Mouse (Mus musculus): ENCODE data around the gene Plpp3. TPM values are rescaled to one million over a fixed set of nuclear protein-coding genes. Genes with fewer than 3 reads are reported as not detected.

Plpp3 gene
- total RNA-seq, 2 experiments from 2014 or later, result 0.08 to 0.84 TPM

DNA sequence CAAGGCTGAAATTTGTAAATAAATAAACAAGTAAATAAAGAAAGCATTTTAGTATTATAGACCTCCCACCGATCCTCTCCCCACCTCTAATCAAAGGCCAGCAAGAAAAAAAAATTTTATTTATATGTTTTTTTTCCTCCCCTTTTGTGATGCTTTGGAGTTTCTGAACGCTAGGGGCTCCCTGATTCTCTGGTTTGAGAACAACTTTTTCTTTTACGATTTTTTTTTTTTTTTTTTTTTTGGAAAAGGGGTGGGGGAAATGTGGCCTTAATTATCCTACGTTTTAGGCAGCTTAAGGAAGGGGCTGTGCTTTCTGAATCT lies 232 bp upstream of the Plpp3 start:
- ATAC-seq (replicated peaks; ENCODE audit: low FRiP score, poor library complexity, severe bottlenecking), result no peak

DNA sequence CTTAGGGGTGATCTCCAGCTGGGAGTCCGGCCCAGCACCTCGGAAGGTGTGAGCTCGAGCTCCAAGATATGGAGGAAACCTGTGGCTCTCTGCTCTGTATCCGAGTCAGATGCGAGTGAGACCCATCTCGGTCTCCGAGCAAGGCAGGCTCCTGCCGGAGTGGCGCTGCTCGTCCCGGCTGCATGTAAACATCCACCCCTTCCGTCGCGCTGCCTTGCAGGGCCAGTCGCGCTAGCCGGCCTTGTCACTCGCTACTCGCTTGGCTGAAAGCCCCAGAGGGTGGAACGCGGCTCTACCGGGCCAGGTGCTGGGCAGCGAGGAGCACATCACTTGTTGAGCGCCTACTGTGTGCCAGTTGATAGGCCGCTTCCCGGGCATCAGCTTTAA lies 1.0 kb downstream of the Plpp3 start:
- ATAC-seq (replicated peaks; ENCODE audit: low FRiP score, poor library complexity, severe bottlenecking), result no peak

DNA sequence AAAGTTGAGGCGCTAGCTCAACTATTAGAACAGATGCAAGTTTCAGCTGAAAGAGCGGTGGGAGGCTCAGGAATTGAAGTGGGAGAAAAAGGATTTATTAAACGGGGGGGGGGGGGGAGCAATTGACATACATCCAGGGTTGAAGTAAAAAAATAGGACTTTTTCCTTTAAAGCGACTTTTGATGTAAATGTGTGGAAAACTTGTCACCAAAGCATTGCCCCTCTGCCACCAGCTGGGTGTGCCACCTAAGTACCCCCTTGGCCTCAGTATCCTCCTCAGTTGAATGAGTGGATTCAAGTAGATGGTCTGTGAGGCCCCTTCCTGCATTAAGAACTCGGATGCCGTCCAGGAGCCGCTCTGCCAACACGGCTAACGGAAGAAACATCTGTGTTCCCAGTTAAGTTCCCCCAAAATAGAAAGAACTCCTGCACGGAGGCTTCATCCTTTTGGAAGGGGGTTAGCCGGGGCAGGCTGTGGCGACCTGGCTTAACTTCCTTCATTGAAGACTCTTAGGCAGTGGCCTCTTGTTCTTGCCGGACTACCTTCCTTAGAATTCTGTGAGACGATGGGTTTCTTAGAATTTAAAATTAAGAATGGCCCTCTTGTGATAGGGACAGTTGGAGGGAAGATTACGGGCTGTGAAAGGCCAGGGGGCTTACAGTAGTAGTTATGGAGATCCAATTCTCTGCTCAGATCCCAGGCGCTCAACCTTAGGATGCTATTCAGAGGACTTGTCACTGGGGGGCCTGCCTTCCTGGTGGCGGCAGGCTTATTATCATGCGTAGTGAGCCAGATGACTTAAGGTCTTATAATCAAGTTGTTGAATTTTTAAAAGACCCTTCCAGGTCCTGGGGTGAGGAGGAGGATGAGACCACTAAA lies 1.7 kb downstream of the Plpp3 start:
- ATAC-seq (replicated peaks; ENCODE audit: low FRiP score, poor library complexity, severe bottlenecking), result no peak

DNA sequence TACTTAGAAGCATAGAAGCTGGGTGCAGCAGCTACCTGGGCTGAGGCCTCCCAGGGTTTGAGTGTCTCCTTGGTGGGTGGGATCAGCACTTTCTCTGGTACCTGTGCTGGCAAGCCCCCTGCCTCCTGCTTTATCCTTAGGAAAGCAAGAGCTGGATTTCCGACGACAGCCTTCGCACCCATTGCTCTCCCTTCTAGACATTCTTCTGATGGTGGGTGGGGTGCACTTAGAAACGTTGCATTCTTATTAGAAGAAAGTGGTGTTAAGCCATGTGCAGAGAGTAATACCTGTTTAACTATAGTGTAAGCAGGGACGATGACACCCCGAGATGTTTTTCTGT lies 2.4 kb downstream of the Plpp3 start:
- no peak for ATAC-seq (replicated peaks; ENCODE audit: low FRiP score, poor library complexity, severe bottlenecking)

DNA sequence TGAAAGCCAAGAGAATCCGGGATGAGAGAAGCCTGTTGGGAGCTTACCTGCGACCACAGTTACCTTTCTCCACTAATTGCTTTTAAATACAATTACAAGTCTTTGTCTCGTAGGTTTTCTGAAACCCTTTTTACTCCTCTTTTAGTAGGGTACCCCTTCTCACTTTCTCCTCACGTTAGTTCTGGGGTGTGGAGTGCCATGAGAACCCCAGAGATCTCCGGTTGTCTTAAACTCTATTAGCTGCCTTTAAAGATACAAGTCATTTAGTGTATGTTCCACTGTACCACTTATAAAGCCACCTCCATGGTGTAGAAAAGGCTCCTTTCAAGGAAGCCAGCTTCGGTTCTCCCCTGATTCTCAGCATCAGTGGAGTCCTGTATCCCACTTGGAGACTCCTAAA lies 3.3 kb downstream of the Plpp3 start:
- ATAC-seq (replicated peaks; ENCODE audit: low FRiP score, poor library complexity, severe bottlenecking), result no peak

DNA sequence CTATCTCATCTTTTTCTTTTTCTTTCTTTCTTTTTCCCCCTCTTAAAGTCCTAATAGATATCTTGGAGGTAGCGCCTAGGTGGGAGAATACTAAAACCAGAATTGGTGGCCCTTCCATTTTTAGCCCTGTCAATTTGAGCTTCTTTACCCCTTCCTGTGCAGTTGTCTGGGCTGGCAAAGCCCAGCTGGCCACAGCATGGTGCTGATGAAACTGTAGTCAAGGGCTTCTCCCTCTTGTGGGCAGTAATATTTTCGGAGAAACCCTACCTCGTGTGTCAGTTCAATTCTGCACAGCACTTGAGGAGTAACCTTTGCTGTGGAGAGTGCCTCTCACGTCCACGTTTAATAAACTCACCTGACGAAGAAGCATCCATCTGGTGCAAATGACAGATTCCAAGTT lies 4.9 kb downstream of the Plpp3 start:
- no peak for ATAC-seq (replicated peaks; ENCODE audit: low FRiP score, poor library complexity, severe bottlenecking)

DNA sequence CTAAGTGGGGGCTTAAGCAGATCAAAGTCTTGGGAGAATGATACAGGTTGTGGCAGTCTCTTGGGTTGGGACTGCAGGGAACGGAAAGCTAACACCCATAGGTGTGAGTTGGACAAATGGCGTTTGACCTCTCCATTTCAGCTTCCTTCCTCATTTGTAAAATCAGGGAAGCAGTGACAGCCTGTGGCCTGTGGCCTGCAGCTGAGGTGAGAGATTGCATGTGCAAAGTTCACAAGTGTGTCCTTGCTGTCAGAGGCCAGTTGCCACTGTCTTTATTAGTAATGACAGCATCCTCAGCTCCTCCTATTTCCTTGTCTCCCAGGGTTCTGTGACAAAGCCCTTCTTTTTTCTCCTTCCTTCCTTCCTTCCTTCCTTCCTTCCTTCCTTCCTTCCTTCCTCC lies 5.5 kb downstream of the Plpp3 start:
- no peak for ATAC-seq (replicated peaks; ENCODE audit: low FRiP score, poor library complexity, severe bottlenecking)

DNA sequence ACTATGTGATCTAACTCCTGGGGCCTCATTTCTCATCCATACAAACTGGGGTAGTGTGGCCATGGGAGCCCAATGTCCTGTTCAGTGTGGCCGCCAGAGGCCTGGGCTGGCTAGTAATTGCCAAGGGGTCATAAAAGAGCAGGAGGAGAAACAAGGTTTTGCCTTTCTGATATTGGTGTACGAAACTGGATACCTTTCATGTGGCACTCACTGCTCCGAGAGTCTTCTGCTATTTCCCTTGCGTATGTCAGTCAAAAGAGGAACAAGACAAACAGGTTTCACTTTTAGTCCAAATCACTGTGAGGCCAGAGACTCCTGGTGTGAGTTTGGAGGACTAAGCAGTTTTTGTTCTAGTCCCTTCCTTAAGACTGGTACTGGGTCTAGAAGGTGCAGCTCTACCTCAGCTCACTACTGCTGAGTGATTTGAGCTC lies 6.8 kb downstream of the Plpp3 start:
- no peak for ATAC-seq (replicated peaks; ENCODE audit: low FRiP score, poor library complexity, severe bottlenecking)

DNA sequence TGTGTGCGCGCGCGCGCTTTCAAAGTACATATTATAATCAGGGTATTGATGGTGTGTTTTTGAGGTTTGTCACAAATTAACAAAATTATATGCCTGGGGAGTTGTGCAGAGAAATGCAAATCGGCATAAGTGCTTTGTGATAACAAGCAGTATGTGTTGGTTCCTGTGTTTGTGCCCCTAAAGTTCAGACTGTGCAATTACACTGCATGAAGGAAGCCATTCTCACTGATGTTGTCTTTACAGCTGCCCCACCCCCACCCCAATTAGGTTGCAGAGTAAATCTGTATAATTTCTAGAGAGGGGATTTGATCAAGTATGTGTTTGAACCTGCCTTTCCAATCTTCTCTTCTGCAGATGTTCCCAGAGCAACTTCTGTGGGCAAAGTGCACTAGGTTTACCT lies 7.8 kb downstream of the Plpp3 start:
- no peak for ATAC-seq (replicated peaks; ENCODE audit: low FRiP score, poor library complexity, severe bottlenecking)

DNA sequence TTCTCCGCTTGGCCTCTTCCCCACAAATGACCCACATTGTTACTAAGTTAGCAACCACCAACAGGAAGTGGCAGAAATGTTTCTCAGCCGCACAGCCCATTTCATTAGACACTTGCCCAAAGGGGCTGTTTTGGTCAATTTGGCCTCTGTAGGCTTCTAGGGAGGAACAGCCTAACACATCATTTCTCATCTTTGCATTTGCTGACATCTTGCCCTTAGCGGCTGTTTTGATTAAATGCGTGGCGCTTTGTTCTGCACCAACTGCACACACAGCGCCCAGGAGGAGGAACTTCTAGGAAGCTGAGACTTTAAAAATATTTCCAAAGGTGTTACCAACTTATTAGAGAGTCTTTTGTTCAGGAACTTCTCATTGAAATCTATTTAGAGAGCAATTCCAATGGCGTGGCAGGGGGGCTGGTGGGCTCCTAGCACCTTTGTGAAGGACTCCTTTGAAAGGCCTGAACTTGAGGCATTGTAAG lies 12.0 kb downstream of the Plpp3 start:
- no peak for ATAC-seq (replicated peaks; ENCODE audit: low FRiP score, poor library complexity, severe bottlenecking)

DNA sequence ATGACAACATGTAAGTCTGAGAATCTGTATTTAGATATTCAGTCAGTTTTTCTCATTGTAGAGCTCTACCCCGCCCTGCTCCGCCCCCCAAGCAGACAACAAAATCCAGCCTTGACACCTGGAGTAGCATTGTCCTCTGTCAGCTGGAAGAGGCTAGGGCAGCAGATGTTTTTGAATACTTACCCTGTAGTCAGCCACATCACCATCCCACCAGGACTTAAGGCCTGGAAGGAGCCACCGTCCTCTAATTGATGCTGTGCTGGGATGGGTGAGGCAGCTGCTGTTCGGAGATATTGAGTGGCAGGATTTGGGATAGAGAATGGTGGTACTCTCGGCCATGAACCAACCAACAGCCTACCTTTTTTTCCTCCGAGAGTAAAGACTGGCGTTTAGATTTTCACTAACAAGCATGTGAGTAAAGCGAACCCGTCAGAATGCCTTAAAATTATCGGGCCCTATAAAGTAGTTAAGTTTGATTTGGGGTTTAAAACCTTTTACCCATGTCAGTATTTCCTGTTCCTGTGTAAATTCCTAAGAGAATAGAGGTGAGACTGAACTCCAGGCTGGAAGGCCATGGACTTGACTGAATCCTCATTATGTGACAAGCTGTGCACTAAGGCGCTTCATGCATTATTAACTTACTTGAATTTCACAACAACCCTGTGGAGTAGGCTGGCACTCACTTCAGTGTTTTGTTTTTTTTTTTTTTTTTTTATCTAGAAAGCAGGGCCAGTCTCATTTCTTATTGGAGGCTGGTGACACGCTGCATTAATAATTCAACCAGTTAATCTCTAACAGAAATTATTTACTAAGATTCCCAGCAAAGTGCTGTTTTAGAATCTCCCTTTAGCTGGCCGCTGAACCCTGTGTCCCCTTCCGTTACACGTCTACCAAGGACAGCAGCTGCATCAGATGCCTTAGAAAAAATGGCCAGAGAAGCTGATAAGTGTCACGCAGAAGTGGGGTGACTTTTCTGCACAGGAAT lies 13.0 kb downstream of the Plpp3 start:
- ATAC-seq (replicated peaks; ENCODE audit: low FRiP score, poor library complexity, severe bottlenecking), result no peak

DNA sequence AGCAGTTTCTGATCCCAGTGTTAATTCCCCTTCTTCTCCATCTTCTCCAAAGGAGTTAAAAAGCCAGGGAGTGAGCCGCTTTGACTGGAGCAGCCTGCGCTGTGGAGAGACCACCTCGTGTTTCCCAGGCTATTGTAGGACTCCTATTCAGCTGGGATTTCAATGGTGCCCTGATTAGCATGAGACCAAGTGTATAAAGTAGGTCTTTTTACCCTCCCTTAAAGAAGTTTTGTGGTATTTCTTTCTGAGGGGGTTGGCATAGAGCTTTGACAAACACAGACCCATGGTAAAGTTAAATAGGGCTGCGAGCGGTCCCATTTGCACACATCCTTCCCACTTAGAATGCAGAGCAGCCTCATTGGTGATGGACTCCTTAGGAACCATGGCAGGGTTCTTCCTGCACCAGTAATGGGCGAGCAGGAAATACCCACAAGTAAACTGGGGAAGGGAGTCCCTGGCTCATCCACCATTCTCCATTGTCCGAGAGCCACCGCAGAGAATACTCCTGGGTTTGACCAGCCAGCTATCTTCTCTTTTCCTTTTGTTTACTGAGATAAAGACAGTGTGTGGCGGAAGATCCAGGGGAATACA lies 13.8 kb downstream of the Plpp3 start:
- no peak for ATAC-seq (replicated peaks; ENCODE audit: low FRiP score, poor library complexity, severe bottlenecking)

DNA sequence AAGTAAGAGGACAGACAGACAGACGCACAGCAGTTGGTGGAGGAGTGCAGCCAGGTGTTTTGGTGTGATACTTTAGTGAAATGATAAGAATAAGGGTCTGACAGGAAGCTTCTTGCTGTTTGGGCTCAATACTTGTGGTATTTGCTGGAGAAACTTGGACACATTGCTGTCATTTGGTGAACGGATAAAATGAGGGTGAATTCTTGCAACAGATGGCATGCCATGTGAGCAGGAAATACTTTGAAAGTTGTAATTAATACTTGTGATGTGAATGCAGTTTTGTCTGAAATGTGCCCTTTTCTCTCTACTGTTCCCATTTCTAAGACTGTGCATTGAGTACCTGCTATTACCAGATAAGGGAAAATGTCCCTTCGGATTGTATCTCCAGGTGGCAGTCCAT lies 14.3 kb downstream of the Plpp3 start:
- no peak for ATAC-seq (replicated peaks; ENCODE audit: low FRiP score, poor library complexity, severe bottlenecking)

DNA sequence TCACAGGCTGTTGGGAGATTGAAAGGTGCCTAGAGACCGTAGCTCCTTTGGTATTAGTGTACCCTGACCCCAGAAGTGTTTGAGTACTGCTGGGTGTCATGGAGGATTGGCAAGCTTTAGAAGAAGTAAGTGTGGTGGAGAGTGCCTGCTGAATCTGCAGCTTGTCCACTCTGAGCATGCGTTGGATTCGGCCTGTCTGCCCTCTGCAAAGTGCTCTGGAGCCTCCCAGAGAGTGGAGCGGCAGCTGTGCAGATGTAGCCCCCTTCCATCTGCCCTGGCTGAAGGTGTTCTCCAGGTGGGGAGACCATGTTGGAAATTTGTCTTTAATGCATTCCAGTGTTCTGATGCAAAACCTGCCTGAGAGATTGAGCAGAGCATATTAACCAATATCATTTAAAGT lies 17.6 kb downstream of the Plpp3 start:
- no peak for ATAC-seq (replicated peaks; ENCODE audit: low FRiP score, poor library complexity, severe bottlenecking)

DNA sequence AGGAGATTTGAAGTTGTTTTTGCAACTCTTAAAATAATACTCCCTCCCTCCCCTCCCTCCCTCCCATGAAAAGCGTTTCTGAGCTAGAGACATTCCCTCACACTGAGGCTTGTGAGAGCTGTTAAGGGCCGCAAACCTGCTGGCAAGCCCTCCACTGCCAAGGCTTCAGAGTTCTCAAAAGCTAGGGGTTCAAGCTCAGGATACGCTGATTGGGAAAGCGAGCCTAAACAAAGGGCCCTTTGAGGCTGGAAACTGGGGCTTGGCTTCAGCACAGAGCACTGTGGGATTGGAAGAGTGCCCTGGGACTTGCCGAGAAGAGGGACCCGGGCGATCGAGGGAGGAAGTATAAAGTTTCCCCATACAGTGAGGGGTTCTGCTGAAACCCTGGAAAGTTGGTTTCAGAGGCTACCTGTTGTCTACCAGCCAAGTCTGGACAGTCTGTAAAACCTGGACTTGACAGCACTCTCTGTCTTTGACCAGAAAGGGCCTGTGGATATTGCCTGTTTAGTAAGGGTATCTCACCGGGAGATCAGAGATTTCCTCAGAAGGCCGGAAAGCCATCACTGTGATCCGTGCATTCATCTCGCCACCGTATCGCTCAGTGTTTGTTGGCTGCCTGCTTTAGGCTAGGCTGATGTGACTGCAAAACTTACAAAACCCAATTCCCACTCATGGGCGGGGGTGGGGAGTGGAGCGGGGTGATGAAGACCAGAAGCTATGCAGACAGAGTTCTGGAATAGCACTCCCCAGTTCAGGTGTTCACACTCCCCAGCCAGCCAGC lies 18.3 kb downstream of the Plpp3 start:
- ATAC-seq (replicated peaks; ENCODE audit: low FRiP score, poor library complexity, severe bottlenecking), result no peak

DNA sequence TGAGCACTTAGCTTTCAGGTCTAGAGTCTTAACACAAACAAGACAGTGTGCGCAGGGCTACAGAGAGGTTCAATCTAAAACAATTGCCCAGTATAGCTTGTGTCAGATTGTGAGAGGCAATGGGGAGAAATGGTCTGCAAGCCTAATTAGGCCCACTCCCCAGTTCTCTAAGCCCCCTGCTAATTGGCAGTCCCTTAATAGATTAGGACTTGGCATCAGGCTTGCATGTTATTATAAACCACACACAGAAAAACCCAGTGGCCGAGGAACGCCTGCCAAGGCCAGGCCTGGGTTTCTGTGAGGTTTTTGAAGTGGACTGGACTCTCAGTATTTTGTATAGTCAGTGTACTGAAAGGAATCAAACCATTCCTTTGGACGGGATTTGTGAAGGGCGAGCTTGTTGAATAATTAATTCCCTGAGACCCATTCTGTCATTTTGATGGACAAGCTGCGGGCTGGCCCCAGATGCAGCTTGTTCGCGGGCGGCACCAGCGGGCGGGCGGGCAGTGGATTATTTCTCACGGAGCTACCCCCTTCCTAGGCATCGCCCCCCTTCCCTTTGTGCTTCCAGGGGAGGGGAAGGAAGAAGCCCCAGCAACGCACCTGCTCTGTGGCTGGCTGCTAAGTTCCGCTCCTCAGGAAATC lies 24.0 kb downstream of the Plpp3 start:
- ATAC-seq (replicated peaks; ENCODE audit: low FRiP score, poor library complexity, severe bottlenecking), result no peak

DNA sequence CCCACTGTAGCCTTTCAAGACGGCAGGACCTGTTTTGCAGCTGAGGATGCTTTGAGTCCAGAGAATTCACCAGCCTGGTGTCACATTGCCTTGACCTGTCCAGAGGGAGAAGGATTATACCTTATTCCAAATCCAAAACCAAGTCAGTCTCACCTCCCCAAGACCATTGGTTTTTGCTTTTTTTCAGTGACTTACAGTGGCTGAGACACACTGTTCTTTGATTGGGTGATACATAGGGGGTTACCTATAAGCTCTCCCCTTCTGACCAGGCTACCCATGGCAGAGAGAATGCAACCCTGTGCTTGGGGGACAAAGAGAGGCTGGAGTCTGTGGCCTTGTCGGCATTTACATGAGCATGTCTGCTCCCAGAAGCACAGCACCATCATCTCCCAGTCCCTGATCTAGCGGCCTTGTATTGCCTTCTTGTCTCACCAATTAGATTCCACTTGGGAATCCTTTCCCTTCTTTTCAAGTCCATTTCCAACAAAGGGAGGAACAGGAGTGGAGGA lies 24.6 kb downstream of the Plpp3 start:
- ATAC-seq (replicated peaks; ENCODE audit: low FRiP score, poor library complexity, severe bottlenecking), result no peak

DNA sequence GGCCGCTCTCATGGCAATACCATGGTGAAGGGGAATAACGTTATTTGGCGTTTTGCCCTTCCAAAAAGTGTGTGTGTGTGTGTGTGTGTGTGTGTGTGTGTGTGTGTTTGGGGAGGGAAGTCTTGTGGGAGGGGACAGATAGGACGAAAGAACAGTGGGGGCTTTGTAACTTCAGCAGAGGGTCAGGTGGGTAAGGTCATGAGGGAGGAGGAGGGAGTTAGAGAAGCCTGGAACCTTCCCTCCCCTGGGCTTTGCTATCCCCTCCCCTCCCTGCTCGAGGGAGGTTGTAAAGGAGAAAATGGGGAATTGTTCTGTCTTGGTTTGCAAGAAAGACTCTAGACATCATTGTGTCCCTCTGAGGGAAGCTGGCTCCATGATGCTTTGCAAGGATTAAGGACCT lies 25.1 kb downstream of the Plpp3 start:
- no peak for ATAC-seq (replicated peaks; ENCODE audit: low FRiP score, poor library complexity, severe bottlenecking)

DNA sequence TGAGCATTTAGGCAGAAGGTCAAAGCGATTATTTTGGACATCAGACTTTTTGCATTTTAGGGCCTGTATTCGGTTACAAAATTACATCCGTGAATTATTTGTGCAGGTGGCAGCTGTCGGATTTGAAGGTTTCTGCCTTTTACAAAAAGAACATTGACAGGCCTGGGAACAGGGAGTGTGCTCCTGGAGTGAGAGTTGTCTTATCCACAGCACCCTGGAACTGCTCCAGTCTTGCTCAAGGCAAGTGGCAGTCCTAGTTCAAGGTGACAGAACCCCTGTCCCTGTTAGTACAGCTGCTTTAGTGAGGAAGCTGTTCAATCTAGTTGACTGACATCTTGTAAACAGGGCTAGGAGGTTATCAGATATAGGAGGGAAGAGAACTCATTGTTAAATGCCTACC lies 27.3 kb downstream of the Plpp3 start:
- ATAC-seq (replicated peaks; ENCODE audit: low FRiP score, poor library complexity, severe bottlenecking), result no peak

All from erythroid progenitor cell, adult 5-6 weeks (primary cell).